Mouse (Mus musculus): ENCODE results near the gene Mbtps2.

- TF ChIP-seq MXI1 (IDR thresholded peaks at IDR 0.05; ENCODE audit: low read depth, low read length) (no peak), PAX5 (IDR thresholded peaks at IDR 0.05; ENCODE audit: low read length) (no peak), CTCF (conservative IDR thresholded peaks at IDR 0.05 in 1 of 2, IDR thresholded peaks at IDR 0.05 in 1 of 2; ENCODE audit: low read depth in 2 of 2, low read length in 2 of 2) (no peak), ZNF384 (IDR thresholded peaks at IDR 0.05; ENCODE audit: low read depth, low read length) (no peak), POLR2A (IDR thresholded peaks at IDR 0.05; ENCODE audit: low read depth, low read length) (no peak), NRF1 (IDR thresholded peaks at IDR 0.05; ENCODE audit: low read depth, low read length) (no peak)
Measured at GRCm38 (mm10) chrX:157568840-157569239, 29.7 kb downstream of the Mbtps2 start, which contains the start of gene Yy2.
